Mouse (Mus musculus) adrenal gland, adult 8-10 months (tissue): ENCODE measurements at regions not wholly inside any gene's neighbourhood (a gene's known extent, or its start where the extent isn't known, plus 50 kb on each side); places are given as distances from the start of the nearest gene placed in this dataset.
A peak's percentile ranks its signal among the peaks of the same experiment; 100 is the strongest.

Source experiments
- DNase-seq: peaks from one replicate; pipeline ENCODE4 v3.0.0; 2022

DNA sequence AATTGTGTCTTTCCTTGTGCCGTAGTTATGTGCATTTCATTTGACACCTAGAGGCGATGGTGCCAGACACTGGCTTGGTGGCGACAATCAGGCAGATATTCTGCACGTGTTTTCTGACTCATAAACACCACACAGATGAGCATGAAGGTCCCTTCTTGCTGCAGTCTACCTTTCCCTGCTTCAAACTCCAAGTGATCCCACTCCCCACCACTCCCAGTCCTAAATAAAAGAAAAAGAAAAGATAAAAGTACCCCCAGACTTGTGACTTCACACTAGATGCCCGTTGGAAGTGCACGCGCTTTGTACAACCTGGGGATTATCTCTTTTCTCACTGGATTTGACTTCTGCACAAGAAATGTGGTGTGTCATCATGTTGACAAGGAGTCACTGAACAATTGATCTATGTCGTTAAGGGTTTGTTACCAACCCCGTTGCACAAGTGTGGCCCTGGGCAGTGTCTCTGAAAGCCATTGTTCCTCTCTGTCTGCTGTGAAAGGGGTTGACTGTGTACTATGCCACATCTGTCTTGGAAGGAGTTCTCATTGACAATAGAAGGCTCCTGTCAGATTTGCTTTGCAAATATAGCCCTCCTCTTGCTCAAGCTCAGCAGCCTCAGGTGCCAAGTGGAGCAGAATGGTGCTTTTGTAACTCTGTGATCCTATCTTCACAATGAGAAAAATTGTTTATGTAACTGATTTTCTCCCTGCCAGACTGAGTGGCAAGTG lies 140.1 kb downstream of the Ppp4r2 start:
- DNase-seq, result no peak

DNA sequence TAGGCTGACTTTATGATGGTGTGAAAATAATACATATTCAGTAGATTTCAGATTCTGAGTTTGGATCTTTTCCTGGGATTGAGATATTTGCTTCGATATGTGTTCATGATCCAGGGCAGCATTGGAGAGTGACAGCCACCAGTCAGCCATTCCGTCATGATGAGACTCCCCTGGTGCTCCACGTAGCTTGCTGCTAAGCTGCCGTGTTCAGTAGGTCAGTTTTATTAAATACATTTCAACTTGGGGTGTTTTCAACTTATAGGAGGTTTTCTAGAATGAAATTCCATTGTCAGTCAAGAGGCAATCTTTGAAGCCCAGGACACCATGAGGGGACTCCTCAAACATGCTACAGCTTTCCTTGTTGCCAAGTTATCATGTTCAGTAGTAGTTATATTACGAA lies 141.3 kb downstream of the Ppp4r2 start:
- no peak for DNase-seq

DNA sequence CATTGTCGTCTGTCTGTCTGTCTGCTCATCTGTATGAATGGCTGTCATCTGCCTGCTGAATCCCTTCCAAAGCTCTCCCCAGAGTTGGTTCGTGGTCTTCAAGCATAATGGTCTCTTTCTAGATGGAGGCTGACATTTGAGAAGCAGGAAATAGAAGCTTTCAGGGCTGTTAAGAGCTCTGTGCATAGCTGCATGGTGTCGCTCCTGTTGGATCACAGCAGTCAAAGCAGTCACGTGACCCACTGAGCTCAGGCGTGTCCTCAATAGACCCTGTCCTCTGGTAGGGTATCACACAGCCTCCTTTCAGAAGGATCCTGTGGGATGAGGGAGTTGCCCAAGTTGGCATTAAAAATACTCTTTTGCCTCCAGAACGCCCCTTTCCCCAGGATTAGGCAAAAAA lies 142.4 kb downstream of the Ppp4r2 start:
- DNase-seq, result no peak

DNA sequence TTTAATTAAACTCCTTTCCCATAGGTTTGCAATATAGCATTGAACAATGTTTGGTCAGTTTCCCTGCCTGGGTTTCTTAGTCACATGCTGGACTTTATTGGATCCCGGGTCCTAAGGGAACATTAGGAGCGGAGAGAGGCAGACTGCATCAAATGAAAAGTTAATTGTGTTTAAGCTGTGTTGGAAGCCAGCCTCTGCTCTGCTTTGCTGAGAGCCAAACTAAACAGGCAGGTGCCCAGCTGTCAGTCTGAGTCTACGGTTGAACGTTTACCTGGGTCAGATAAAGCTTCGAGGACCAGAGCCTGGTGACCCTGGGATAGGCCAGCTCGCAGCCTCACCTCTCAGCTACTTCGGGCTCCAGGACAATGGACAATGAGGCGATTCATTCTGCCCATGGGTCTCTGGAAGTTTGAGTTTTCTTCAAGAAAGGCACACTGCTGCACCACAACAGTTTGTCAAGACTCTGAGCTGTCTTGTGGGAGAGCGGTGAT lies 143.8 kb downstream of the Ppp4r2 start:
- DNase-seq, result no peak

DNA sequence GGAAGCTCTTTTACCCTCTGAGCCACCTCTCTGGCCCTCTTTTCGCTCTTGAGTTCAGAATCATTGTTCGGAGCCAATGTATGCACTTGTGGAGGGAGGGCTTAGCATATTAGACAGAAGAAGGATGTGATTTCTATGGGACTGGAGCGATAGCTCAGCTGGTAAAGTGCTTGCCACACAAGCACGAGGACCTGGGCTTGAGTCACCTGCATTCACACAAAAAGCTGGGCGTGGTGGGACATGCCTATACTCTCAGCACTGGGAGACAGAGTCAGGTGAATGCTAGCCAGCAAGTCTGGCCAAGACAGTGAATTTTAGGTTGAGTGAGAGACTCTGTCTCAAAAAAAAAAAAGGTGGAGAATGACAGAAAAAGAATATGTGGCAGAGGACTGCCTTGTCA lies 144.7 kb downstream of the Ppp4r2 start:
- no peak for DNase-seq

DNA sequence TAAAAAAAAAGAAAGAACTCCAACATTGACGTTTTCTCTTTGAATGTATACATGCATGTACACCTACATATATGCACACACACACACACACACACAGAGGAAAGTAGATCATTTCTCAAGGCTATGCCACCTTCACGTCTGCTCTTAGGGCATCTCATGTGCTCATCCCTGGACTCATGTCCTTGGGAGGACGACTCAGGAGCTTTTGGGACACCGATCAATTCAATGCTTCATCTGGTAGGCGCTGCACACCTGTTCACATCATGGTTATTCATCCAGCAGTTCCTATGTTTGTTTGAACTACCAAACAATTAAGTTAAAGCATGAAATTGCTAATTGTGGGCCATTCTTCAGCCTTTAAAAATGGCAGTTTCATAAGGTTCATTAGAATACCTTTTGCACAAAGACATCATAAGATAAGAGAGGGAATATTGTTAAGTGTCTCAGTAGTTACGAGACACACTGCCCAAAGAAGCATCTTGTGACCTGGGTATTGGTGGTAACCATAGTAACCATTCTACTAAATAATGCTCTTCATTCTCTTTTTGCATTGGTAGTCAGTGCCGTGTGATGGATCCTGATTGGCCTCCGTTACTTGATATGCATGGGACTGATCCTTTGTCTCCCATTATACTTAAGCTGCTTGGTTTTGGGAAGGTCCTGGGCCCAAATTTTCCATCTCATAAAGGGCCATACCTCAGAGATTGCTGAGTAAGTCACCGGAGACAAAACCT lies 145.5 kb downstream of the Ppp4r2 start:
- no peak for DNase-seq

DNA sequence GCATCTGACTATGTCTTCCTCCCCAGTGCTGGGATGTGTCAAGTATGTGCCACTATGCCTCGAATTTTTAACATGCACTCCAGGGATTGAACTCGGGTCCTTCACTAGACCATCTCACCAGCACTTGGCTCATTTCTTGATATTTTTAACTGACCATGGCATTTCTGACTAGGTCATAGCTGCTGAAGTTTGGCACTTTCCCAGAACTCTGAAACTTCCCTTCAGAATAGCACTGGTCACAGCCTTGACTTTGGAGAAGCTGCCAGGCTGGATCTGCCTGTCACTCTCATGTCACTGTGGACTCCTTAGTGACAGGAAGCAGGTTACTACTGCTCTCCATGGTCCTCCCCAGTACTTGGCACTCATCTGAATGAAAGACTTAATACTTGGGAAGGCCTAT lies 146.7 kb downstream of the Ppp4r2 start:
- peak; percentile 25 for DNase-seq

DNA sequence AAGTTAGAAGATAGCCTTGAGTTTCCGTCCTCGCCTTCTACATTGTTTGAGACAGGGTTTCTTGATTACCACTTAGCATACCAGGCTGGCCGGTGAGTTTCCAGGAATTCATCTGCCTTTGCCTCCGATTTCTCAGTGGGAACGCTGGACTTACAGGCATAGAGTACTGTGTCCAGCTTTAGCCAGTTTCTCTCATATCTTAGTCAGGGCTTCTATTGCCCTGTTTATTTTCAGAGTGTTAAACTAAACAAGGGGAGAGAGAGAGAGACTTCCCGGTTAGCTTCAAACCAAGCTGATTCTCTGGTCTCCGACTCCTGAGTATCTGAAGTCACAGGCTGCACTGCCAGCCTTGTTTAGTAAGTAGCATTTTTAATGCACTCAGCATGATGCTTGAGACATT lies 151.4 kb downstream of the Ppp4r2 start:
- DNase-seq, result no peak

DNA sequence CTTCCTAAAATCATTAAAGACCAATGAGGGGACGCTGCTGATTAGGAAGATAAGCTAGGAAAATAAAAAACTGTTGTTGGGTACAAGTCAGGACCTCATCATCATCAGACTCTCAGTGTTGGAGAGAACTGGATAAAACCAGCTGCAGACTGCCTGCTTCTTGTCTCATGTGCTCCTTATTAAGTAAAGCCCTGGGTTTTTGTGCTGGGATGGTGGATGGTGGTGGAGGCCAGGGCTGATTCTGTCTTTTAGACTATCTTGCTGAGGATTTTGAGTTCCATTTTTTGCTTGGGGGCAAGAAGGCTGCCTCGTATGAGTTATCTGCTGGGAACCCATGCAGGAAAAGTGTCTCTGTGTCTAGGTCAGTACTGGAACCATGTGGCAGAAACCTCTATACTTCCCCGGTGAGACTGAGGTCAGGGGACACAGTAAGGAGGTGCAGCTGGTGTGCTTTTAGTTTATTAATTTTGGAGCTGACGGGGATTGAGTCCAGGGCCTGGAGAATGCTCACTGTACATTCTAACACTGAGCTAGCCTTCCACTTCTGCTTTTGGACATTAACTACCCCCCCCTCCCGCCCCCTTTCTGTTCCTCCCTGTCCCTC lies 152.0 kb downstream of the Ppp4r2 start:
- no peak for DNase-seq

DNA sequence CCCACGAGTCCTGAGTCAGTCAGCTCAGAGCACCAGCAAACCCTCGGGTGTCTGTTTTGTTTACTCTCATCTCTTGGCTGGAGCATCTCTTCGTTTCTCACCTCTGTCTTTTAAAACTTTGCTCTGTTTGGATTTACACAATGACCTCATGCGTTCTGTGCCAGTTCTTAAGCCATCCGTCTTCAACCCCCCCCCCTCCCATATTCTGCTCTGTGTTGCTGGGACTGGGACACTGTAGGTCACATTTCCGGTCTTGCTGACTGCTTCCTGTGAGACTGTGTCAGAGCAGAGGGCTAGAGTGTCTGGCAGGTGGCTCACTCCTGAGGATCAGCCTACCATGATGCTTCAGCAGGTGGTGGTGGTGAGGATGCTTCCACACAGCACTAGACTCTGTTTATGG lies 155.1 kb downstream of the Ppp4r2 start:
- DNase-seq, result no peak

DNA sequence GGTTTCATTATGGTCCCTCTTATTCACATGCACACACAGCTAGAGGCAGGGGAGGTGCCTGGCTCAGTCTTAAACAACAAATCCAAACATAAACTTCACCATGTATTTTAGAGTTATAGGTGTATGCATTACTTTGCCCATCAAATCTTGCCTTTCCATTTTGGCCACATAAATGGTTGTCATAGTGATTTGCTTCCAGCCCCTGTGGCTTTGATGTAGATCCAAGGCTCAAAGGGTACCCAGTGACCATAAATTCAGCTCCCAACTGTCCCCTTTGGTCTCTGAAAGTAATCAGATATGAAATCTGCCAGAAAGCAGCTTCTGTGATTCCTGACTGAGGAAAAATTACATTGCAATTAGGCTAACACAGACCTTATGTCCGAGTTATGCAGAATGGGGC lies 160.0 kb downstream of the Ppp4r2 start:
- DNase-seq, result no peak

DNA sequence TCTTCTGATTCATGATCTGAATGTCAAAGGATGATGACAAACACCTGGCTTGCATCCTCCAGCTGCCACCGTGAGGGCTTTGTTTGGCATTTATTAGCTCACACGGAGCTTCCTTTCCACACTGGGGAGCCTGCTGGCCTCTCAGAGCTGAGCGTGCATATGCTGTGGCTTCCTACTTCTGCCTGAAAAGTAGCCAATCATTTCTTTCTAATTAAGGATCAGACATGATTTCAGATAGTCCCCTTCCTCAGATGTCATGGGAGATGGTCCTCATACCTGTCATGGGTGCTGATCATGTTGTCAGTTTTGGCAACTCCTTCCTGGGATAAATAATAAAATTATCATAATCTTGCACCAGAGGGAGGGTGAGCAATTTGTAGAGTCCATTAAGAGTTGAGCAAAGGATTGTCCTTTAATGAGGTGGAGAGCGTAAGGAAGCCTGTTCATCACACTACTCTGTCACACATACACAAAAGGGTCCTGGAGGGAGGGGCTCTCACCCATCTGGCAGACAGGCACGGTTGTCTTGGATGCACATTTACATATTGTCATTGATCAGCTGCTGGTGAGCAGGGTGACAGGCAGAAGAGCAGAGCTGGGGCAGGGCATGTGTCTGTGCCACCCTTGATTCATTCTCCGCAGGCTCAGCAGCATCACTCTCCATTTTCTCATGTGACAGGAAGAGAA lies 162.6 kb downstream of the Ppp4r2 start:
- no peak for DNase-seq

DNA sequence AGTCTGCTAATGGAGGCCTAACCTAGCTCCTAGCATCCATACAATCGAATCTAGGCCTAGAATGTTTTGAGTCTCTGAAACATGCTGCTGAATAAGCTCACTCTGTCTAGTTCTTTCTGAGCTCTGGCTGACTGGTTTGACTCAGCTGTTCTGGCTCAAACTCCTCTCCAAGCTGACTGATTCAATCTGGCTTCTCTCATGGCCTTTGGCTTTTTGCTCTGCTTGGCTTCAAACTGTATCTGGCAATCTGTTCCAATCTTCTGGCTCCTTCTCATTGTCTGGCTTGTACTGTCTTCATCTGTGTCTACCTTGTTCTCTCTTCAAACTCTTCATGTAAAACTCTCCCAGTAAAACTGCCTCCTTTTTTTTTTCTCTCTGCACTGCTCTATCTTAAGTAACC lies 164.9 kb downstream of the Ppp4r2 start:
- DNase-seq, result no peak

DNA sequence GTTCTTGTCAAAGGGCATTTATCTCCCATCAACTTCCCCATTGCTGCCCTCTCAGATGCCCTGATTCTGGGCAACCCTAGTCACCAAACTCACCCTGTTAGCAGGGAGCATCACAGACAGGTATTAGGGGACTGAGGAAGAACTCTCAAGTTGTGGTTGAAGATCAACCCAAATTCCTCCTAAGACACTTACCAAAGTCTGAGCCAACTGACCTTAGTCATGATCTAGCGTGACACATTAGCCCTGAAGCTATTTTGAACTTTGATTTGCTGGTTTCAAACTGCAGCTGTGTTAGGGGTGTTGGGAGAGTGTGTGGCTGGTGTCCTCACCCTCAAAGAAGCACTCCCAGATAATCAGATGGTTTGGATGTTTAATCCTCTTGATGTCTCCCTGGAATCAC lies 170.5 kb downstream of the Ppp4r2 start:
- DNase-seq, result no peak

DNA sequence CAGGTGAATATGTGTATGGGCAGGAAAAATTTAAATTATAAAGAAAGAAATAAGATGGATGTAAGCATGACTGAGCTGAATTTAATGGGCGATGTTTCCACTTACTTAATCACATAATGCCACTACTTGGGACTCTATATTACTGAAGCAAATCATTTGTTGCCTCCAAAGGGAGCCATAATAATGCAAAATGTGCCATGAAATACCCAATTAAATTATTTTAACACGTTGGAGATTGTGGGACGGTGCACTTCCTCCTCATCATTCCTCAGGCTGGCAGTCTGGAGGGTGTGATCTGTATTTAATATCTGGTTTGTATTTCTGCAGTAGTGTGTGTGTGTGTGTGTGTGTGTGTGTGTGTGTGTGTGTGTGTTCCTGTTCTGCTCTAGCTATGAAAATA lies 188.2 kb downstream of the Ppp4r2 start:
- no peak for DNase-seq

DNA sequence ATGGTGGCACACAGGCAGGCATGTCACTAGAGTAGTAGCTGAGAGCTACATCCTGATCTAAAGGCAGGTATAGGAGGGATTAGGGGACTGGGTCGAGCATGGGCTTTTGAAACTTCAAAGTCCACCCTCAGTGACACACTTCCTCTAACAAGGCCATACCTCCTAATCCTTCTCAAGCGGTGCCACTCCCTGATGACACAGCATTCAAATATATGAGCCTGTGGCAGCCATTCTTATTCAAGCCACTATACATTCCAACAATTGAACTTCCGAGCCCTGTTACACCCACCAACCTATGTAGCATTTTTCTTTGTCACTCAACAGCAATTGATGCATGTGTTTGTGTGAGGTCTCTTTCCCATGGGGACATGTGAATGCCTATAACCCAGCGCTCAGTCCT lies 192.4 kb downstream of the Ppp4r2 start:
- no peak for DNase-seq

DNA sequence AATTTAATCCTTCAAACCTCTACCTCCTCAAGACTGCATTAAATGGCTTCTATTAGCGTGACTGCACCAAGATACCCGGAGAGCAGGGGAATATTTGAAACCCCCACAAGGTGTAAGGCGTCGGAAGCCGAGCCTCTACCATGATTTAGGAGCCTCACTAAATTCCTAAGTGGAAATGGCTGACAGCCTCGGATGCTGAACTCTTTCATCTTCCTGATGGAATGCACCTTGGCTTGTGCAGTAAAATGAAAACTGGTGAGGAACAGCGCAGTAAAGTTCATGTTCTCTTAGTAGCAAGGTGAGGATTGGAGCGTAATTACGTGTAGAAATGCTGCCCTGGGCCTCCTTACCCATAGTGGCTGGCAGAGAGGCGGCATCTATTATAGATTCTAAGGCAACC lies 194.0 kb downstream of the Ppp4r2 start:
- DNase-seq, result no peak

DNA sequence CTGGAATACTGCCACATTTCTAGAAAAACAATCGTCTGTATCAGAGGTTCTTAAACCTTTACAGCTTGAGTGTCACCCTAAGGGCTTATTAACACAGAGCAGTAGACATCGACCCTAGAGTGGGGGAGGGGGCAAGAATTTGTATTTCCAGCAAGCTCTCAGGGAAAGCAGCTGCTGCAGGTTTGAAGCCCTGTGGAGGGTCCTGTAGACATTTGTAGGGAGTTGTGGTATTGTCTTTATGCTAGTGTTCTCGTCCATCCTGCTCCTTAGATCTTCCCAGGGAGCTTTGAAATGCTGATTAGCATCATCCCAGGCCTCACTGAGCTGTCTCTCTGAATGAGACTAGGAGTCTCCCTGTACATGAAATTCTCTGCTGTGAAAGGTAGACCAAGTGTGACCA lies 196.0 kb downstream of the Ppp4r2 start:
- no peak for DNase-seq

DNA sequence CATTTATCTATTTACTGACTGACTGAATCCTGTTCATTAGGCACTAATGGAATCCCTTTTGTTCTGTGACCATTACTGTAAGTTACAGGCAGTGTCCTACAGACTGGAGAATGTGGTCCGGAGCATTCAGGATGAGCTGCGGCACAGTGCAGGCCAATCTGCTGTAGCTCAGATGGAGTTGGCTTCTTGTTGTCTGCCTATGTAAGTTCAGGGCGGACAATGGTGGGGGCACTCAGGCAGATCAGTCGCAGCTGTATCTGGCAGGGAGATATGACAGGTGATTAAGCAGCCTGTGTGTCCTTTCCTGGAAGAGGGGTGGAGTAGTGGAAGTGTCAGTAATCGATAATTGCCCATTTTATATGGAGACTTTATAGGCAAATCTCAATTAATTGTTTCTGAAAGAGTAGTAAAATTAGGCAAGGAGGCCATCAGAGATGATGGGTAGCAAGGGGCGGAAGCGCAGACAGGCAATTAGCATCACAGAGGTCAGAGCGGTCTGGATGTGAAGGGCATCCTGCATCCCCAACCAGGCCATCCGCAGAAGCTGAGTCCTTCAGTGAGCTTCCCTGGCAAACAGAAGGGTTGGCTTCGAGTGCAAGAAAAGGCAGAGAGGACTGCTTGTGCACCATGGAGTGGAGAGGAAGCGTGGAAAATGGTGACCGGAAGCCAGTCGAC lies 197.2 kb downstream of the Ppp4r2 start:
- DNase-seq, result no peak

DNA sequence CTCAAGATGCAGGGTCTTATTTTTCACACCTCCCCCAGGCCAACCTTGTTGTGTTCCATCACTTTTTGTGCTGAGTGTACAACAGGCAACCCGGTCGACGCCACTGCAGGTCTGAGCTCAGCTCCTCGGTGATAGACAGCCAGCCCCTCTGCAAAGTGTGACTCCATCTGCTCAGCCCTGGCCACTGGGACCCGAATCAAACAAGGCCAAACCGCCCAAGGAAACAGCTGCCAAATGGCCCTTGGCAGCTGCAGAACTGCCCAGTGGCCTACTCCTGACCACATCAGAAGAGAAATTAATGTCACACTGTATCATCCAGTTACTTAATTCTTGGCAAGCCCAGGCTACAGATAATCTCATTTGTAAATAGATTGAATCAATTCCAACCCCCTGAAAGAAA lies 213.3 kb downstream of the Ppp4r2 start:
- peak; percentile 74 for DNase-seq

DNA sequence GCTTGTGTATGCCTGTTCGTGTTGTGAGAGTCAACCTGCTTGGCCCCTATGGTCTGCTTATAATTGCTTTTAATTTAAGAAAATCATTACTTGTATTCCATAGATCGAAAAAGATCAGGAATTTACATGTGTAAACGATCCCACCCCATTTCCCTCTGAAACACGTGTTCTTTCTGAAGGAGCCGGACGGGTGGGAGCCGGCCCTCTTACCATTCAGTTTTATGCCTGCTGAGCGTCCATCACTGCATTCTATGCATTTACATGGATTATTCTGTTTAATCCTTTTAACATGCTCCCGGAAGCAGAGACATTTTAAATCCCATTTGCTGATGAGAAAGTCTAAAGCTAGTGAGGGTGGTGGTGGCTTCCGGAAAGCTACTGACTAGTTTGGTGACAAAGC lies 213.8 kb downstream of the Ppp4r2 start:
- no peak for DNase-seq

DNA sequence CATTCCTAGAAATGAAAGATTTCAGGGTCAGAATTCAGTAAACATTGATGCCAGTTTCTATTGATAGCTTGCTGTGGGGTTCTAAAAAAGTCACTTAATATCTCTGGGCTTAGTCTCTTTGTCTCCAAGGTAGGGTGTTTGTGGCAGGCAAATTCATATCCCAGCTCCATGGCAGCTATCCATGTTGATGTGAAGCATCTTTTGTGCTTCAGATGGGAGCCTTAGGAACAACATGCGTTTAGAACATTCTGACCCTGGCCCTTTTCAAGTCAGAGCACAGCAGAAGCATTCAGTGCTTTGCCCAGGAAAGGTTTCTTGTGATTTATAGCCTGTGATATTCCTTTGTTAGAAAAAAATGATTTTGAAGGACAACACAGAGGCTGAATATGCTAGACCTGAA lies 215.0 kb downstream of the Ppp4r2 start:
- DNase-seq, result no peak
